Mouse (Mus musculus) cerebellum, postnatal 14 days (tissue): ENCODE measurements around the gene Olfr557.
A peak's percentile ranks its signal among the peaks of the same experiment; 100 is the strongest.

ENCODE experiments used
- DNase-seq, 2 experiments: peaks; one replicate each; pipeline ENCODE4 v3.0.0; 2021; ENCODE audit warnings: mixed read lengths in 2 of 2

The Olfr557 gene

DNA sequence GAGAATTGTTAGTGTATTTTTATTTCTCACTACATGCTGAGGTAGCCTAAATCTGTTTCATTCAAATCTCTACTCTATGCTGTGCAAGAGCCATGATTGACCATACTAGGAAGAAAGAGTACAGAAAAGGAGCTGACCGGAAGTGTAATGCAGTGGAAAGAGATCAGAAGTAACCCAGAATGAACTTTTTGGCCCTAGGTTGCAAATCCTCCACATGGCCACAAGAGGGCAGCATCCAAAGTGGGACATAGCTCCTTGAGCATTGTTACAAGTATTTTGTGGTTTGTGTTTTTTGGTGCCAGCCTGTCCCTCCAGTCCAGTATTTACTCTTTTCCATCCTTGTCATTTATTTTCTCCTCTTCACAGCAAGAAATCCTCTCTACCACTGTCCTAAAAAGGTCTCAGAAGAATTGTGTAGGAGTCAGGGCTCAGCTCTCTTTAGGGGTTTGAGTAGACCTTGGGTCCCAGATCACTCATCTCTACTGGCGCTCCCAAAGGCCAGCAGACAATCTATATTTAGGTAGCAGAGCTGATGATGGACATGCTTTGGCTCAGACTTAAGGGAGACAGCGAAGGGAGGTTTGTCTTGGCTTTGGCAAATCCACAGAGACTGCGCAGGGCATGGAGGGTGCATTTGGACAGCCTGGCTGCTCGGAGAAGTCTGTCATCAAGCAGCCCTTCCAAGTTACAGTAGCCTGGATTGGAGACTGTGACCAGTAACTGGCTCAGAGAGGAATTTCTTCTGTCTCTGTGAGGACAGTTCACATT lies at the start of gene Olfr557:
Olfr557 (plus strand) TSS at position 553 of the 768 bp plus-strand sequence.
- peak; percentile 56 to 60 for DNase-seq

DNA sequence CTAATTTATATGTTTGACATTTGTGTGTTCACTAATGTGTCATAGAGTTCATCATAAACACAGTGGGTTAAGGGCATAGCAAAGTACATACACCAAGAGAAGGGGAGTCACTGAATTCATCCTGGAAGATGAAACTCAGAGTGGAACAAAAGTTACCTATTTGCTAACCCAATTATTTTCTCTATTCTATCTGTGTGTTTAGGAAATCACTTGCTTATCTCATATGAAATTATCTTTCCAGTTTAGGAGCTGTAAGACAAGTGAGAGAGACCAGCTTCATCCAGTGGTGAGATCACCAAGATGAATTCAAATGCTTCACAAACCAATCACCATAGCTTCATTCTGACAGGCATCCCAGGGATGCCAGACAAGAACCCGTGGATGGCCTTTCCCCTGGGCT lies 37.2 kb upstream of the Olfr557 start, which contains the start of gene Olfr555:
Olfr555 (plus strand) TSS at position 301 of the 400 bp plus-strand sequence.
- no peak for DNase-seq

DNA sequence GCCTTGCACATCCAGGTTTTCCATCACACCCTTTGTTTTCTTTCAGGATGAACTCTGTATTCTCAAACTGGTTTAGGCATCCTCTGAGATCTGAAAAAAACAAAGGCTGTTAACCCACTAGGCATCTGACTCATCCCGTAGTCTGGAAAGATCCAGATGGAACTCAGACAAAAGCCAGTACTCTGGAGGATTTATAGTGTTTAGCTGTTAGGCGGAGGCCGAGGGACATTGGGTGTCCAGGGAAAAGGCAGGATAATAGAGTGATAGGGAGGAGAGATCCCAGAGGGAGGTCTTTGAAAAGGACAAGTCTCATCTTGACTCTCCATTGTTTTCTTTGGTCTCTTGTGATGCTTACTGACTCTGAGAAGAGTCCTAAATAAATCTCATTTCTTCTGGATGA lies 31.1 kb upstream of the Olfr557 start, which contains the start of gene Olfr556:
Olfr556 (plus strand) TSS at position 301 of the 400 bp plus-strand sequence.
- no peak for DNase-seq

DNA sequence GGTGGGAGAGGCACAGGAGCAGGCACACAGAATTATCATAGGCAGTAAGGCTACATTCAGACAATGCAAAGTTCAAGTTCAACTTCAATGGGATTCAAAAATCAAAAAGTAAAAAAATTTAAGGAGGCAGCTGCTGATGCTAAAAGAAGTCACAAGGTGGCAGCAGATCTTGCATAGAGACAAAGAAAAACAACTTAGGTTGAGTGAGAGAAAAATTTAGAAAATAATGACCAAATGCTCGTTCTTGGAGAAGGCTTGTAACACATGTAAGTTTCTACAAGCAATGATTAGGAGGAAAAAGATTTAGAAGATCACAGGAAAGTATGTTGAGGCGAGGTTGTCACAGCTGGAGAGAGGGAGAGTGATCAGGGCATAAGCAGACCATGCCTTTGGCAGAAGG lies 30.3 kb upstream of the Olfr557 start:
- peak; percentile 12 to 18 for DNase-seq

DNA sequence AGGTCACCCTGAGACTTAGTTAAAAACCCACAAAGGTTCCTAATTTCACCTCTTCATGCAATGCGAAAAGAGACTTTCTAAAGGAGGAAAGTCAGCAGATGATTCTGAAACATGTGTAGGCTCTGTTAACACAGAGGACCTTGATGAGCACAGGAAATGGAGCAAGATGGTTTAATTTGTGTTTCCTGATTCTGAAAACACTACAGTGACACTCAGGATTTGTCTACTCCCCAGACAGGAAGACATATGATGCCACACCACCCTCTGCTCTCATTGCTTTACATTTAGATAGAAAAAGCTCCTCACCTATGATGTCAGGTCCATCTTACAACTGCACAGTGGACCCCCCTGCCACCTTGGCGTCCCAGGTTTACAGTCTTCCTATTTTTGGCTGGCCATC lies 19.5 kb upstream of the Olfr557 start:
- DNase-seq, result no peak

DNA sequence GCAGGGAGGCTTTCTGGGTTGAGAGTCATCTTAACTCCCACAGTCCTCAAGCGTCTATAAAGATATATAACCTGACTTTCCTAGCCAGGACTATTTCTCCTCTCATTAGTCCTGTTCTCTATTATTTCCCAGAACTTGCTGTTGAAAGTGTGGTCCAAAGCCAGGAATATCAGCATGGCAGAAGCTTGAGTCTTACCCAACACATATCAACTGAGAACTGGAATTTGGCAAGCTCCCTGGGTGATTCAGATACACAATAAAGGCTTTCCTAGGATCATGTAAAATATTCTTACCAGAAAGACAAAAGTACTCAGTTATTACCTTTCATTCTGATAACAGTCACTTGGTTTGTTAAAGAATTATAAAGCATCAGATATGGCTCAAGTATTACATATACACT lies 13.8 kb upstream of the Olfr557 start:
- DNase-seq, result no peak

DNA sequence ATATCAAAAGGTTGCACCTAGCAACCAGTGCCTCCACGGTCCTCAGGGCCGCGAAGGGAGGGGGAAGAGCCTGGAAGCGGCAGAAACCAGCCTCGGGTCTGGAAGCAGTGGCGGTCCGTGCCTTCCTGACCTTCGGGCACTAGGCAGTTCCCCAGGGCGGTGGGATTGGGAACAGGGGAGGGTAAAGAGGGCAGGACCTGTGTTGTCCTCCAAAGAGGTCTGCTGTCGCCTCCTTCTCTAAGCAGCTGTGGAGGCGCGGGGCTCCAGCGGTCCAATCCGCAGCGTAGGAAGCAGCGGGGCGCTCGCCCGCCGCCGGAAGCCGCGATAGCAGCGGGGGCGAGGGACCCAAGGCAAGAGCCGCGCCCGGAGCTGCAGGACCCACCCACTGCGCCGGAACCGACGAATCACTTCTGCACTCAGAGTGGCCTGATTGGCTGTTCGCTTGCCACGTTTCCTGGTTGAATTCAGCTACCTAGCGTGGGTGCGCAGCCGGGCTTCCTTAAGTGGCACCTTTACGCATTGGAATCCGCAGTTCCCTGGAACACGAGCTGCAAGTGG lies 8.7 kb upstream of the Olfr557 start, which contains the start of gene Trim68:
Trim68 (minus strand) TSS at position 384 of the 558 bp plus-strand sequence.
- DNase-seq, result peak; percentile 80 to 84

DNA sequence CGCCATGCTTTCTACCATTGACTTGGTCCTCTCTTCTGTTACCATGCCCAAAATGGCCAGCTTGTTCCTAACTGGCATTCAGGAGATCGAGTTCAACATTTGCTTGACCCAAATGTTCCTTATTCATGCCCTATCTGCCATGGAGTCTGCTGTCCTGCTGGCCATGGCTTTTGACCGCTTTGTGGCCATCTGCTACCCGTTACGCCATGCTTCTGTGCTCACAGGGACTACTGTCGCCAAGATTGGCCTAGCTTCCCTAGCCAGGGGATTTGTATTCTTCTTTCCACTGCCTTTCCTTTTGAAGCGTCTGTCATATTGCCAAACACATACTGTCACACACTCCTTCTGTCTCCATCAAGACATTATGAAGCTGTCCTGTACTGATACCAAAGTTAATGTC lies 2.8 kb downstream of the Olfr557 start:
- peak; percentile 58 to 69 for DNase-seq

DNA sequence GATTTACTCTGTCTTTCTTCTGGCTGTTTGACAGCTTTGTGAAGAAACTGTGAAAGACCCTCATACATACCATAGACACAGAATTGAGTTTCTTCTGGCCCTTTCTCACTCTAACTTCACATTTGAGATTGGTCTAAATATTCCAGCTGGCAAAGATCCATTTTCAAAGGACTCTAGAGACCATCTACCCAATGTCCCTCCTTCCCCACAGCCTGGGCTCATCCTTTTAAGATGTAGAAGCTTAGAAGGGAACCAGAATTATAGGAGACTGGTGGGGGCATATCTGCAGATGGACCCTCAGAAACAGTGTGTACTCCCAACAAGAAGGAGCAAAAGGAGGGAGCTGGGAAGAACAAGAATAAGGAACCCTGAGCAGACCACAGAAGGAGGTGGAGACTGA lies 6.2 kb downstream of the Olfr557 start, which contains the start of gene Olfr558:
Olfr558 (plus strand) TSS at position 301 of the 400 bp plus-strand sequence.
- DNase-seq, result no peak

DNA sequence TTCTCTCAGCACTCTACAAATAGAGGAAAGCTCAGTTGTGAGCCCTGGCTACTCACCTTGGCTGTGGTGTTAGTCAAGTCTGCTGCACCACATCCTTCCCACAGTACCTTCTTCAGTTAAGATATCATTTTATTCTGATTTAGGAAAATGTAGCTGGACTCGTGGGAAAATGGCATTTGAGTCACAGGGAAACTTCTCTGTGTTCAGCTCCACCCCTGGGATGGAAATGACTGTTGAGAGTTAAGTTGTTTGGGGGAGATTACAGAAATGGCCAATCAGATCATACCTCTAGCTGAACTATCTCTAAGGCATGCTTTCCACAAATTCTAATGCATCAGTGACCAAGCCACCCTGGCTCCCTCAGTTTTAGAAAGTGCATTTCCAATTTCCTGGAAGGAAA lies 23.3 kb downstream of the Olfr557 start, which contains the start of gene Olfr33:
Olfr33 (minus strand) TSS at position 101 of the 400 bp plus-strand sequence.
- DNase-seq, result no peak

DNA sequence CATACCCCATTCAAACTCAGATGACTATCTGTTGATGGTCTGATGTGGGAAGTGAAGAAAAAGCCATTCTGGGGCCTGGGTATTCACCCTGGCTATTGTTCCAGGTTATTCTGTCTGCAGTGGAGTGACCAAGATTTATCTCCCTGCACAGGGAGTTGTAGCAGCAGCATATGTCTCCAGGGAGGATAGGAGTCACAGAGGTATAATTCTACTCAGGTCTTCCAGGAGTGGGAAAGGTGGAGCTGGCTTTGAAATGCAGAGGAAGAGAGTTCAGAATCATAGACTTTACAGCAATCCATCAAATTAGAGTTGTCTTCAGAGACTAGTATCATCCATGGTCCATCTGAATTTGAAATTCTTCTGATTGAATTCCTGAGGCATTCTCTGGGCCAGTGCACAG lies 31.7 kb downstream of the Olfr557 start, which contains the start of gene Olfr559:
Olfr559 (minus strand) TSS at position 101 of the 400 bp plus-strand sequence.
- DNase-seq, result no peak

DNA sequence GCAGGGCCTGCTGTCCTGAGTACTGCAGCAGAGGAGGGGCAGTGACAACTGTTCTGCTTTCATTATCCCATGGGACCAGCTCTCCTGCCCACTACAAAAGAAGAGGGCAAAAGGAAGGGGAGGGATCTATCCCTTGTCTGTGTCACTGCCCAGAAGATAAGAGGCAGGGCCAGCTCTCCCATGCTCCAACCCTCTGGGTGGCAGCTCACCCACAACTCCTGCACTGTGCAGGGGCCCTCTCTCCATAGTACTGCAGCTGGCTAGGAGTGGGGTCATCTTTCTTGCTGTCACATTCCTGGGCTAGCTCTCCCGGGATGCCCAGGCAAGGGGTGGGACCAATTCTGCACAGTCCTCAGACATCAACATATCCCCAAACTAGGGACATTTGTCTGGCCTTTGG lies 38.1 kb downstream of the Olfr557 start:
- no peak for DNase-seq

DNA sequence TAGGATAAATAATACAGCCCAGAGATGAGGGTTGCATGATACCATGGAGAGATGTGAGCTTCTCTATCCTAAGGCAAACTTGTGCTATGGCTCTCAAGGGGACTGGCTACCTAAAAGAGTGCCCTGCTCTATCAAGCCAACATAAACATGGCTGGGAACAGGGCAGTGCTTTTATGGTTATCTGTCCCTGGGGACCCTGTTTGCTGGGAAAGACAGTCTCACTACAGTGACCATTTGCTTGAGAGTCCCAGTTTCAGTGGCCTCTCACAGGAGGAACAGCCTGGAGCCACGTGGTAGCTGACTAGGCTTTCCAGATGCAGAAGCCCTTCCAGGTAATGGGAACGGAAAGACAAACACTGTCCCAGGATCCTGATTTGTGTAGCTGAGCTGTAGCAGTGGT lies 42.0 kb downstream of the Olfr557 start:
- DNase-seq, result no peak
